Mouse (Mus musculus): ENCODE measurements around the gene Fryl.

GRCm38 (mm10) chr5:73274941-73275340, 18.5 kb upstream of the Fryl start:
- TF ChIP-seq EP300 (optimal IDR thresholded peaks at IDR 0.05) (no peak), CTCF (IDR thresholded peaks at IDR 0.05; ENCODE audit: low read depth) (no peak)
